ENCODE assay signal across 8 mouse cellular contexts in genomic region chr12:80014598-80014983, GRCm38 (mm10).
DNase-seq lines count a peak whose midpoint lies in the region; ATAC-seq and TF ChIP-seq lines count a peak whose summit lies in the region.

No protein-coding gene starts in this region.

- H3K27me3 ChIP-seq in E14TG2a.4 (ENCODE audit: insufficient read depth, low read length): peaks cover 82% of the 10 kb centered on the region
- H3K27me3 ChIP-seq in hindbrain, embryonic 11.5 days (ENCODE audit: control insufficient read depth, insufficient read depth, low read length): no peaks in the 10 kb centered on the region

- WGBS in hindbrain, embryonic 11.5 days: 73% methylated on average over 7 of the region's 7 CpGs

- peaks cover 35% of the 10 kb centered on the region for H3K4me1 ChIP-seq in E14TG2a.4 (replicated peaks; ENCODE audit: low read depth, low read length)
- H3K4me1 ChIP-seq in hindbrain, embryonic 11.5 days (replicated peaks; ENCODE audit: control insufficient read depth, insufficient read depth, low read length): 0 out of 2 replicates have a peak, but pooled peaks cover 2% of the 10 kb centered on the region

- peak; percentile 49 for ATAC-seq in CD4-positive, CD25-positive, alpha-beta regulatory T cell, adult 4 months
- peak; percentile 6; the same call in 1 of the 2 replicates for ATAC-seq in hindbrain, embryonic 11.5 days (ENCODE audit: low FRiP score)
- ATAC-seq in megakaryocyte, adult 5-6 weeks (ENCODE audit: poor library complexity, severe bottlenecking): 0 out of 2 replicates have a peak, but pooled peaks have one; percentile 25

- no peaks in the 10 kb centered on the region for H3K36me3 ChIP-seq in E14TG2a.4 (ENCODE audit: insufficient read depth, low read length)
- no peaks in the 10 kb centered on the region for H3K36me3 ChIP-seq in hindbrain, embryonic 11.5 days (ENCODE audit: control insufficient read depth, insufficient read depth, low read length)

- H3K4me2 ChIP-seq in hindbrain, embryonic 11.5 days (replicated peaks; ENCODE audit: low read depth, low read length): no peak overlapping the region

- no peak overlapping the region for H3K9ac ChIP-seq in hindbrain, embryonic 11.5 days (ENCODE audit: low read depth, low read length)

- no peak for DNase-seq in hindbrain, embryonic 11.5 days (ENCODE audit: low spot score)
- no peak for DNase-seq in left cerebral cortex, adult 11 months (ENCODE audit: low spot score)
- no peak for DNase-seq in spleen, adult 18-20 months
- no peak for DNase-seq in testis, postnatal 10 days (ENCODE audit: low spot score)
- DNase-seq in cerebellum, postnatal 4 days (ENCODE audit: low spot score in 2 of 2): no peak

- 0 out of 2 replicates have a peak overlapping the region, but pooled peaks have one; percentile 10 for H3K4me3 ChIP-seq in E14TG2a.4 (replicated peaks; ENCODE audit: low read length)
- H3K4me3 ChIP-seq in hindbrain, embryonic 11.5 days (ENCODE audit: low read depth, low read length): no peak overlapping the region

- no peak for TF ChIP-seq CTCF in E14TG2a.4 (conservative IDR thresholded peaks at IDR 0.05; ENCODE audit: low read length)

- H3K9me3 ChIP-seq in E14TG2a.4 (ENCODE audit: low read length): no peaks in the 10 kb centered on the region
- H3K9me3 ChIP-seq in hindbrain, embryonic 11.5 days (ENCODE audit: control insufficient read depth, low read length): no peaks in the 10 kb centered on the region

- H3K27ac ChIP-seq in hindbrain, embryonic 11.5 days (ENCODE audit: low read depth, low read length): 0 out of 2 replicates have a peak overlapping the region, but pooled peaks have one; percentile 39
